Mouse (Mus musculus) naive thymus-derived CD4-positive, alpha-beta T cell, adult 2 months (primary cell): ENCODE measurements around the gene Clca4a.
"Not testable (repeated sequence)": the region's sequence is repeated elsewhere in the genome, so short reads cannot be mapped to it uniquely, and the experiment has no call there.

Experiments used
- DNase-seq: peaks from one replicate; pipeline ENCODE4 v3.0.0-alpha.2; 2011; ENCODE audit warnings: low read depth

The Clca4a gene

DNA sequence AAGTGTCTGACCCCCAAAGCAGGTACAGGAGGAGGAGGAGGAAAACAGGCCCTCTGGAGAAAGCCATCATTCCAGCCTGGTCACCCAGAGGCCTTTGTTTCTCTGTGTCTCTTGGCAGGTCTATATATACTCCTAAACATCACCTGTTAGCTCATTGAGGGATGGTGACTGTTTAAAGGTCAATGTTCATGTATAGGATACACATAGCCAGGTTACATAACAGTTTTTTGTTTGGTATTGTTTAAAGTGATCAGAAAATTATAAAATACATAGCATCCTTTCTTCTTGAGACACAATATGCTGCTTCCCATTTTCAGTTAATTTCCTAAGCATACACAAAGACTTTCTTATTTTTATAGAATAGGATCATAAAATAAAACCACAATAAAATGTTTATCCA lies at the start of gene Clca4a:
Clca4a (minus strand) TSS at position 101 of the 400 bp plus-strand sequence.
- no peak for DNase-seq

DNA sequence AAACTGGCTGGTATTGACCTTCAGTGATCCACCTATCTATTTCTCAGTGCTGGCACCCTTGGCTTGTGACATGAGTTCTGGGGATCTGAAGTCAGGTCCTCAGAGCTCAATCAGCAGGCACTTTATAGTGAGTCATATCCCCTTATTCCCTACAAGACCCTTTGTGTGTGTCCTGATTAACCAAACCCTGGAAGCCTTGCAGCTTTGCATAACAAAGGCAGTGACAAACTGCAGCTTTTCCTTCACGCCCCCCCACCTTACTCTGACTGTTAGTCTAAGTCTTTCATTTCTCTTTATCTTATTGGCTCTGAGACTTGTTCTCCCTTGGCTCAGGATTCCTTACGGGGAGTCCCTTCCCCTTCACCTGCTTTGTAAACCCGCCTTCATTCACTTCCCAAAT lies 43.0 kb upstream of the Clca4a start:
- no peak for DNase-seq

DNA sequence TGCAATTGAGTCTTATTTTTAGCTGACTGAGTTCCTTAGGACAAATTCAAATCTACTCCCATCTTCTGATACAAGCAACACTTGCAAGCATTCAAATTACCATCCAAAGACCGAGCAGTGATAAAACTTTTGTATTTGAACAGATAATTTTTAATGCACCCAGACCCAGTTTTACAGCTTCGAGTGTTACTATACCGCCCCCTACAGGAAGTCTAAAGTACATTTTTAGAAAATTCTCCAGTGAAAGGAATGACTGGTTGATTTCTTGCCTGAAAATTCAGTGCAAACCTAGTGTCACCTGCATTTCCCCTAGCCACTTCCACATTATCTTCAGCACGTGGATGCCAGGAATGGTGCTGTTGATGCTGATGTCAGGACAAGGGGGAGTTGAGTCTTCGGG lies 29.6 kb upstream of the Clca4a start:
- DNase-seq: no peak

DNA sequence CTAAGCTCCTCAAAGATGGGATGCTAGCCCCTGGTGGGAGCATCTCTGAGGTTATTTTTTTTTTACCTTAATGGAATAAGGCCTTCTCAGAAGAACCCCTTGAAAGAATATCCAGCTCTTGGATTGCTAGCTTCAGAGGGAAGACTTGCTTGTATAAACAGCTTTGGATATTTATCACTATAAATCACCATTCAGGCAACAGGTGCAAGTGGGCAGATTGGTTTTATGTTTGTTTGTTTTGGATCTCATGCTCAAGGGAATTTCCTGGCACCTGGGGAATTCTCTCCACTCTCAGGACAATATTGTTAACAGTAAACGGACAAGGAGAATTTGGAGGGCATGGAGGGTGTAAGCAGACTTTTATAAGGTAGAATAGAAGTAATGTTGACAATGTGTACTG lies 26.1 kb upstream of the Clca4a start:
- no peak for DNase-seq

DNA sequence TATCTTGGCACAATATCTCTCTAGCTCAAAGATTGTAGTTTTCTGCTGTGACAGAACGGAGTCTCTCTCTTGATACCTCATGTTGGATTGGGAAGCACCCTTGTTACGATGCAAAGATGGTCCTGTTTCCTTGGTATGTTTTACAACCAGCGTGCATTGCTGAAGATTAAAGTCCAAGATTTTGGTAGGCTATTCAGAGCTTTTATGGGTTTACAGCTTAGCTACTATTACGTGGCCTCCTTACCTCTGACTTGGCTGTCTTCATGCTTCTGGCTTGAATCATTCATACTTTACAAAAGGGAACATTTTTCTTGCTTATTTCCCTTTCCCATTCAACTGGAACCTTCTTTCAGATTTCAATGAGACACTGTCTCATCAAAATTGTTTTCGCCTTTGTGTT lies 18.2 kb upstream of the Clca4a start:
- no peak for DNase-seq

DNA sequence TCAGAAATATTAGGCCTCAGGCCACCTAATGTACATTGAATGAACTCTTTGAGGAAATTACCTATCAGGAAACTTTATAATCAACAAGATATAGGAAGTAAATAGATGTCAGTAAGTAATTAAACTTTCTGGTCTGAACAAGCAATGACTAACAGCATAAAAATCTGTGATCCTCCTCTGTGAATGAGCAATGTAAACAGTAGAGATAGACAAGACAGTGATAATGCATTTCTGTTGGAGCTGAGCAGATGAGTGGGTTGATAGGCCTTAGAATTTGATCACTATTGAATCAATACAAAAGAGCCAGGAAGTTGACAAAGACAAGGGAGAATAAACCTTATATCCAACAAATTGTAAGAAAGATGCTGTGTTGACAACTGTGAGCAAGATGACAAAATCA lies 17.8 kb upstream of the Clca4a start:
- DNase-seq: no peak

DNA sequence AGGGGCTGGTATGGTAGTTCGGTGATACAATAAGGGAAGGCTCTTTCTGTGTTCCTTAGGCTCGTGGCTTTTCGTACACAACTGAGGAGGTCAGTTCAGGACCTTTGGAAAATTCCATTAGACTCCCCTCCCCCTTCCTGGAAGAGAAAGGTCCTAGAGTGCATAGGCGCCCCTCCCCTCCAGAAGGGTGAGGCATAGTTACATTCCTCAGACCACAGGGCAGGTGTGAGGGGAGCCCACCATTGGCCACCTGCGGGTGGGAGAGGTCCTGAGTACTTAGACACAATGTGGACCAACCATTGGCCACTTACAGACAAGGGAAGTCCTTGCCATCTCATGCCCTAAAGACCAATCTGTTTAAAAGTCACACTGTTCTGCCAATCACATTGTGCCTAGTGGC lies 11.0 kb upstream of the Clca4a start:
- no peak for DNase-seq

DNA sequence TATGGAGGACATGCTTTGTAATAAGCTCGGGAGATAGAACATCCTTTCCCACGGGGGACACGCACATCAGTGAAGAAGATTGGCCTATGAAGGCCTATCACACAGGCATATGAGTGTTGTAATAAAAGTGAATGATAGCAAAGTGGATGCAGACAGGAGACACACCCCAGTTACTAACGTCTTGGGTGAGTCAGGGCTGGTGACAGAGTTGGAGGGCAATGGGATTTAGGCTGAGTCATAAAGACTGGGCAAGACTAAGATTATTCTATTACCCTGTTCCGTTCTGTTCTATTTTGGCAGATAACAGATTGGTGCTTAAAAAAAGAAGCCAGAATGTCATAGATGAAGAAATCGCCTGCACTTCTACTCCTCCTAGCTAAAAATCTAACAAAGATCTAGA lies 5.7 kb upstream of the Clca4a start:
- DNase-seq: no peak

DNA sequence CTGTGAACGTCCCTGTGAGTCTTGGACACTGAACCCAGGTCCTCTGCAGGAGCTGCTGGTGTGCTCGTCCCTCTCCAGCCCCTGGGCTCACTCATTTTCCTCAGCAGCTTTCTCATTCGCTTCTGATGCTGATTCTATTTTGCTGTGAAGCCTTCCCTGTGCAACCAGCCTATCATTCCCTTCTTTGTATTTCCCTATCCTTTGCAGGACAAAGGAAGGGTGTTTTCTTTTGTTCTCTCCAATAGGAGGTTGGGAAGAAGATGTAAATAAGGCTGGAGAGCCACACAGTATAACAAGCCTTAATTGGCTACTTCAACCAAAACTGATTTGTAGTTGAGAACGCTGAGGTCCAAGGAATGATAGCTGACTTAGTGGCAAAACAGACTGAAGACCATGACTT lies 2.8 kb upstream of the Clca4a start:
- DNase-seq: no peak

DNA sequence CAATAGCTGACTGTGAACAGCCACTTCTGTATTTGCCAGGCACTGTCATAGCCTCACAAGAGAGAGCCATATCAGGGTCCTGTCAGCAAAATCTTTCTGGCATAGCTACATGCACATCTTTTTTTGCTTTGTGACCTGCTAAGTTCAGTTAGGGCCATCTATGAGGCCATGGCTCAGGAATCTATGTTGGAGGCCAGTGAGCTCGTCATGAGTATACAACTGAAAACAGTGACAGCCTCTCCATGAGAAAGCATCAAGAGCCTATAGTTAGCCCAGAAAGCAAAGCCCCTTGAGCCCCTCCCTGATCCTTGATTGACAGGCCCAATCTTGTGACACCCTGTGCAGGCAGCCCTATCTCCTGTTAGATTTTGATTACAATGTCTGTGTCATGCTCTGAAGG lies 1.2 kb upstream of the Clca4a start:
- no peak for DNase-seq

DNA sequence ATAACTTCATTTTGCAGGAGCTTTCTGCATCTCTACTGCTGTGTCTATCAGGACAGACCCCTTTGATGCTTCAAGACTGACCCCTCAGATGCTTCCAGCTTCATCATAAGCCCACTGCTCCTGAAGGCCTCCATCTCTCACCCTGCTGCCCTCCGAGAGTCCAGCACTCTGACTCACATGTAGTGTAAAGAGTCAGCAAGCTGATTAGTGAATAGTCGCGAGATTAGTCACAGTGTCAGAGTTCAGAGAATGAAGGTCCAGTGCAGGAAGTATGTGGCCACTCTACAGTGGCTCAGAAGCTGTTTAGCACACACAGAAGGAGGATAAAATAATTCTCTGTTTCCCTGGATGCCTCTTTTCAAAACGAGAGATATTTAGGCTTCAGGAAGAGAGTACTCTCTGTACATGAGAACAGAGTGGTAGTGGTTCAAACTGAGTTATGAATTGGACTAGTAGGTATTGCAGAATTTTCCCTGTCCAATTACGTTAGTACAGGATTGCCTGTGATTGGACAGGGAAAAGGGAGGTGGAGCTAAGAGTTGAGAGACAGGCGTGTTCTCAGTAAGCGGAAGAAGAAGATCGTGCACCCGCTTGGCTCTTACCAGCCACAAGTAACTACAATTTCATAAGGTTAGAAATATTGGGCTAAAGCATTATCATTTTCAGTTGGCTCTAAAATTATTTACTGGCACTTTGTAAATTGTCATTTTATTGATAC lies 3.1 kb downstream of the Clca4a start:
- DNase-seq: no peak

DNA sequence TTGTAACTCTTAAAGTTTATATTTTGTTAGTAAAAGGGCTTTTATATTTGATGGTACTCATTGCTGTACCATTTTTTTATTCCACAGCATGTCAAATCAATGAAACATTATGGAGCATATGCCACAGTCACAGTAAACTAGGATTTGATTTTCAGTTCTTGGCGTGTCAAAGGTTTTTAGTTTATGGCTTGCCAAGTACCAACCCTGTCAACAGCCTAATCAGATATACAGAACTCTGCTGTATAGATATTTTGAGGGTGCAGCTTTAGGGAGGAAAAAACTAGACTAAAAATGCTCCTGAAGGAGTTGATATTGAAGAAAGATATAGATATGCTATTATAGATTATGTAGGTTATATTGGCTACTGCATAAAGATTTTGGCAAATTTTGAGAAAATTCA lies 5.1 kb downstream of the Clca4a start:
- DNase-seq: no peak

DNA sequence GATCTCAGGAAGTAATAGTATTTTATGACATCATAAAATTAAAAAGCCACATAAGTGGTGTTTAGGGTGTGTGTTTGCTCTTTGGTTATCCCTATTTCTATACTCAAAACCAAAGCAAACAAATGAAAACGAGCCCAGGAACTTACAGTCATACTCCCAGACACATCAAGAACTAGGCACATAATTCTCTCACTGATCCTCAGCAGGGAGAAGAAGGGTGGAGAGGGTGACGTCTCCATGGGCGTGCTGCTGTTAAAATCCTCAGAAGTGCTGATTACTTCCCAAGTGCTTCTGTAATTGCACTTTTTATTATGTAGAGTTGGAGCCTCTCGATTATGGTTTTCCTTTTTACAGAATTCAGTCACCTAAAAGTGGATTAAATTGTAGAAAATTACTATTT lies 8.8 kb downstream of the Clca4a start:
- DNase-seq: no peak

DNA sequence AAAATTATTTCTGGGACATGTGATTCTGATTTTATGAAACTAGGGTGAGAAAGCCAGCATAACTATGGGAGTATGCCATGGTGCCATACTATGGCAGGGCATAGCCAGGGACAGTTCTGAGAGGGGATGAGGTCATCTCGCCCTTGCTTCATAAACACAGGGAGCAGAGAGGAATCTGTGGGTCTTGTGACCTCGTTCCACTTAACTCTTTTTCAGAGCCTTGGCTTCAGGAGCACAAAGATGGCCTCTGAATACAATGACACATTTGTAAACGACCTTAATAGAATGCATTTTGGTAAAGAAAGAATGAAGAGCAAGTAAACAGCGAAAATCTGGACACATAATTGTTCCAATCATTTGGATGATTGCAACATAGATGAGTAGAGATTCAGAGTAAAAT lies 24.0 kb downstream of the Clca4a start:
- DNase-seq: no peak

DNA sequence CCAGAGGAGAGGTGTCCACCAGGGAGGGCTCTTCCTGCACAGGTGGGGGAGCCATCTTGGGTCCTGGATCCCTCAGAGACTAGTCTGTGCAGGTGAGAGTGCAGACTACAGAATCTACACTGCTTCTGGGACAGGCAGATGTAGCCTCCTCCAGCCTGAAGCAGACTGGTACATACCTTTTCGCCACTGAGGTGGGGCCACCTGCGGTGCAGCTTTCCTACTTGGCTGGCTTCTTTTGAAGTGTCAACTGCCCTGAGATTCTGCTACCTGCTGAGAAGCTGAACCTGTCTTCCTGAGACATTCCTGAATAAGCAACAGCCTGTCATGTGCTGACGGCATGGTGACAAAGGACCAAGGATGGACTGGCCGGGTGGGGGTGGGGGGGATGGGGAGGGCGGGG lies 27.5 kb downstream of the Clca4a start:
- not testable (repeated sequence) for DNase-seq

DNA sequence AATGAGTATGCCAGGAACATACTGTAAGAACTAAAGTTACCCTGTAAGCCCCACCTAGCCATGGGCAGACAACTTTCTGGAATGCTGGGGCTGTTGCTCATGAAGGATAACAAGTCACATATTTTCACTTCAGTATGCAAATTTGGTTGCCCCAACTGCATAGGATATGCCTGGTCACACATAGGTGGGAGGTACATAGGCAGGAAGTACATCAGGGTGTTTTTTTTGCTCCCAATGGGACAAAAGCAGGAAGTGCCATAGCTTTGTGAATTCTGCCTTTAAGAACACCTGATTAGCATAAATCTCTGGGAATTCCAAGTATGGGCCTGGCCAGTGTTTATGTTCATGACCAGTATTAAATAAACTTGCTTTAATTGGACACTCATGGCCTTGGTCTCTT lies 41.2 kb downstream of the Clca4a start:
- not testable (repeated sequence) for DNase-seq

DNA sequence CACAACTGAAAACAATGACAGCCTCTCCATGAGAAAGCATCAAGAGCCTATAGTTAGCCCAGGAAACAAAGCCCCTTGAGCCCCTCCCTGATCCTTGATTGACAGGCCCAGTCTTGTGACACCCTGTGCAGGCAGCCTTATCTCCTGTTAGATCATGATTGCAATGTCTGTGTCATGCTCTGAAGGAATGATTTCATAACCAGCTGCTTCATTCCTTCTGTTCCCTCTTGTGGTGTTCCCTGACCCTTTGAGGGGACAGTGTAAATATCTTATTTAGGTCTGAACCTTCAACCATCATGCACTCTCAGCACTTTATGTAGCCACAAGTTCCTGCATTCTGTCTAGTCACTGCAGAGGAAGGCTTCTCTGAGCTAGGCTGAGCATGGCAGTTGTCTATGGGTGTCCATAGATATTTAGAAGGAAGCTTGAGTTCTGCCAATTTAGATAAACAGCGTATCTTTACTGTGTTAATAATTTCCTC lies 41.8 kb downstream of the Clca4a start:
- DNase-seq: no peak

DNA sequence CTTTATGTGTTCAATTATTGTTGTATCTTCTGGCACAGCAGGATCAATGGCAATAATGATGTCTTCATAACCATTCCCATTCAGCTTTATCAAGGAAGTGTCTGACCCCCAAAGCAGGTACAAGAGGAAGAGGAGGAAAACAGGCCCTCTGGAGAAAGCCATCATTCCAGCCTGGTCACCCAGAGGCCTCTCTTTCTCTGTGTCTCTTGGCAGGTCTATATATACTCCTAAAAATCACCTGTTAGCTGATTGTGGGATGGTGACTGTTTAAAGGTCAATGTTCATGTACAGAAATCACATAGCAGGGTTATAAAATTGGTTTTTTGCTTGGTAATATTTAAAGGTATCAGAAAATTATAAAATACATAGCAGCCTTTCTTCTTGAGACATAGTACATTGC lies 42.5 kb downstream of the Clca4a start, which contains the start of gene Clca4b:
Clca4b (minus strand) TSS at position 195 of the 400 bp plus-strand sequence.
- no peak for DNase-seq

DNA sequence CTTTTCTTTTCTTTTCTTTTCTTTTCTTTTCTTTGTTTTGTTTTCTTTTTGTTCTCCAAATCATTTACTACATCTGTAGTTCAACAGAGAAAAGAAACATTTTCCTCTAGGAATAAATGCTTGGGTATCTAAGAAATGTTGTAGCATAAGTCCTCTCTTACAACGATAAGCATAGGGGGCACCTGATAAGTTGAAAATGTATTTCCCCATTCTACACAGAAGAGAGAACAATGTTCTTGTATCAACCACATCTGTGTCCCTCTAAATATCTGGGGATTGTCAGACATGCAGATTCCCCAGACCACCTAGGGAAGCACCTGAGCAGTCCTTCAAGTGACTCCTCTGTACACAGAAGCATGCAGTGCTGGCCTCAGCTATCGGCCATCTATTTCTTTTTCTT lies 60.8 kb downstream of the Clca4a start:
- no peak for DNase-seq
